Comparison of ENCODE assay signal across 9 mouse cellular contexts in the genomic region with DNA sequence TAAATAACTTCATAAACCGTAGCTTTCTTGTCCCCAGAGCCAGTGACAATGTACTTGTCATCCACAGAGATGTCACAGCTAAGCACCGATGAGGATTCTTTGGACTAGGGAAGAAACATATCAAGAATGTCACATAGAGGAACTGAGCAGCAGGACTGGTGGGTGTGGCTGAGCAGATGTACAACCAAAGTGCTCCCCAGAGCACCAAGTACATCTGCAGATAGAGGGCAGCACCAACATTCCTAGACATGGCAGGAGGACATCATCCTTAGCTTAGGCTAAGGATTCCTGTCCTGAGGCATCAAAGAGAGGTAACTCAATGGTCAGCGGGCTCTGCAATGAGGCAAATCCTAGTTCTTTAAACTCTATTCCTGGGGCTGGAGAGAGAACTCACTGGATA.
DNase-seq lines count a peak whose midpoint lies in the region; TF ChIP-seq lines count a peak whose summit lies in the region.
"Had no signal": no experiment of that assay in that cellular context is flagged by ENCODE, and none has a peak within 500 bp of the region (broad histone marks: within the 10 kb centered on the region; RNA-seq: fewer than 3 reads in every experiment).

No protein-coding gene starts in this region.

- peaks cover 6% of the 10 kb centered on the region; the same call in 1 of the 2 replicates for H3K36me3 ChIP-seq in thymus, adult 2 months (ENCODE audit: control insufficient read depth, insufficient read depth, low read length)
- peaks cover 77% of the 10 kb centered on the region for H3K36me3 ChIP-seq in midbrain, embryonic 10.5 days

- no peak for DNase-seq in left cerebral cortex, adult 2 months (ENCODE audit: extremely low spot score in 1 of 2, low spot score in 2 of 2)
- no peak for DNase-seq in left cerebral cortex, postnatal 10 days (ENCODE audit: extremely low spot score in 1 of 2, low spot score in 2 of 2)
- DNase-seq in adipocyte (ENCODE audit: low spot score), result peak; percentile 26
- peak; percentile 10 for DNase-seq in large intestine, adult 2 months (ENCODE audit: low read depth, low spot score)
- DNase-seq in thymus, adult 2 months, result peak; percentile 46
- DNase-seq in midbrain, embryonic 10.5 days (ENCODE audit: low spot score), result no peak
- no peak for DNase-seq in urinary bladder, adult 2 months (ENCODE audit: low spot score)
- DNase-seq in T-cell, adult 2 months (ENCODE audit: low spot score), result no peak

- intact Hi-C loops in left cerebral cortex, adult 2 months (cut with DNase I), result loop anchor here (5.0 kb wide), 1 partner anchor 148 kb away; the partner anchor contains the start of gene Tle4
- intact Hi-C loops in left cerebral cortex, postnatal 10 days (cut with DNase I), result no loop called here

- no peaks in the 10 kb centered on the region for H3K4me1 ChIP-seq in thymus, adult 2 months (replicated peaks; ENCODE audit: control insufficient read depth, insufficient read depth, low read length)
- H3K4me1 ChIP-seq in midbrain, embryonic 10.5 days, result peaks cover 17% of the 10 kb centered on the region
- H3K4me1 ChIP-seq: embryonic facial prominence, embryonic 12.5 days had no signal

- no peak for TF ChIP-seq POLR2A in thymus, adult 2 months (IDR thresholded peaks at IDR 0.05; ENCODE audit: control insufficient read depth, extremely low read depth, insufficient read depth, low read length, poor library complexity)

- no peak overlapping the region for H3K27ac ChIP-seq in left cerebral cortex, adult 2 months
- no peak overlapping the region for H3K27ac ChIP-seq in thymus, adult 2 months (ENCODE audit: control insufficient read depth, insufficient read depth, low read length)
- H3K27ac ChIP-seq in midbrain, embryonic 10.5 days (replicated peaks), result no peak overlapping the region
- H3K27ac ChIP-seq: embryonic facial prominence, embryonic 12.5 days had no signal

- H3K4me3 ChIP-seq in left cerebral cortex, adult 2 months, result no peak overlapping the region
- H3K4me3 ChIP-seq in thymus, adult 2 months (ENCODE audit: control insufficient read depth, insufficient read depth, low read length), result no peak overlapping the region
- no peak overlapping the region for H3K4me3 ChIP-seq in midbrain, embryonic 10.5 days
- H3K4me3 ChIP-seq: embryonic facial prominence, embryonic 12.5 days had no signal

- H3K27me3 ChIP-seq in thymus, adult 2 months (ENCODE audit: control insufficient read depth, insufficient read depth, low read length), result no peaks in the 10 kb centered on the region
- no peaks in the 10 kb centered on the region for H3K27me3 ChIP-seq in midbrain, embryonic 10.5 days (ENCODE audit: low read depth, poor library complexity, severe bottlenecking)
- H3K27me3 ChIP-seq: embryonic facial prominence, embryonic 12.5 days had no signal

- no peaks in the 10 kb centered on the region for H3K9me3 ChIP-seq in midbrain, embryonic 10.5 days (replicated peaks)
- H3K9me3 ChIP-seq: embryonic facial prominence, embryonic 12.5 days had no signal

- 95% methylated on average over 3 of the region's 3 CpGs for WGBS in large intestine, adult 2 months
- 75% methylated on average over 3 of the region's 3 CpGs for WGBS in thymus, adult 2 months
- WGBS in midbrain, embryonic 10.5 days, result 94% methylated on average over 3 of the region's 3 CpGs

- TF ChIP-seq CTCF in left cerebral cortex, adult 2 months (IDR thresholded peaks at IDR 0.05), result peak; percentile 43
- TF ChIP-seq CTCF in thymus, adult 2 months (IDR thresholded peaks at IDR 0.05; ENCODE audit: borderline replicate concordance, control insufficient read depth, extremely low read depth, insufficient read depth, low read length, poor library complexity), result no peak

Comparison
In these comparisons a context has a peak if more than half of its experiments do, and no peak if none do; other contexts are left out.
1. DNase-seq: peak in adipocyte (single experiment), large intestine, adult 2 months (single experiment) and thymus, adult 2 months (single experiment); none in left cerebral cortex, adult 2 months (0 of 2), left cerebral cortex, postnatal 10 days (0 of 2), midbrain, embryonic 10.5 days (single experiment), urinary bladder, adult 2 months (single experiment) and T-cell, adult 2 months (single experiment).